Mouse (Mus musculus) CH12.LX (cell line): ENCODE results near the gene Cyp4a14. TPM values are rescaled to one million over a fixed set of nuclear protein-coding genes. Genes with fewer than 3 reads are reported as not detected.
"Not testable (repeated sequence)": the region's sequence is repeated elsewhere in the genome, so short reads cannot be mapped to it uniquely, and the experiment has no call there.

Experiments
- DNase-seq: peaks from one replicate; pipeline ENCODE4 v3.0.0-alpha.2; 2013; ENCODE audit errors: extremely low read depth
- H3K27ac ChIP-seq: 2 replicates; pipeline ENCODE4 v1.5.1; 2012; ENCODE audit warnings: low read depth, mild to moderate bottlenecking, control low read depth, moderate library complexity; ENCODE audit not compliant: insufficient read depth
- H3K27me3 ChIP-seq: replicated peaks from 2 replicates; pipeline ENCODE3; 2012; ENCODE audit warnings: inconsistent platforms
- H3K36me3 ChIP-seq, 2 experiments: replicated peaks in 1 of 2; 2 replicates each; pipeline versions ENCODE3 to v1.6.1; 2012; ENCODE audit warnings: inconsistent platforms in 1 of 2, low read length in 1 of 2, mild to moderate bottlenecking in 1 of 2, mixed read lengths in 1 of 2, moderate library complexity in 1 of 2; ENCODE audit not compliant: control insufficient read depth in 1 of 2, insufficient read depth in 1 of 2
- H3K4me1 ChIP-seq, 2 experiments: 2 replicates each; pipeline ENCODE4 v1.6.1; 2012; ENCODE audit warnings: inconsistent platforms in 1 of 2, moderate library complexity in 1 of 2; ENCODE audit not compliant: insufficient read depth in 2 of 2, control insufficient read depth in 1 of 2
- H3K4me2 ChIP-seq: 2 replicates; pipeline ENCODE4 v1.6.1; 2012; ENCODE audit warnings: low read depth, mild to moderate bottlenecking, control low read depth; ENCODE audit not compliant: poor library complexity, insufficient read depth, severe bottlenecking
- H3K4me3 ChIP-seq, 3 experiments: fragments of 150-350 bp in 1 of 3; sonication (generic) in 1 of 3; replicated peaks in 1 of 3; 2 replicates each; pipeline versions ENCODE3 to v1.5.1; 2011 to 2012; ENCODE audit warnings: low read depth in 2 of 3, low read length in 2 of 3, mild to moderate bottlenecking in 2 of 3, moderate library complexity in 2 of 3, control low read depth in 1 of 3, improper control_type of control experiment in 1 of 3, inconsistent platforms in 1 of 3, mixed read lengths in 1 of 3; ENCODE audit not compliant: poor library complexity in 1 of 3
- H3K79me2 ChIP-seq: replicated peaks from 2 replicates; pipeline ENCODE4 v1.6.1; 2012; ENCODE audit warnings: mild to moderate bottlenecking, moderate library complexity; ENCODE audit not compliant: control insufficient read depth, poor library complexity, insufficient read depth, severe bottlenecking; ENCODE audit errors: extremely low read depth
- H3K9ac ChIP-seq: 2 replicates; pipeline ENCODE4 v1.6.1; 2012; ENCODE audit warnings: low read depth, mild to moderate bottlenecking, control low read depth, moderate library complexity; ENCODE audit not compliant: insufficient read depth
- H3K9me3 ChIP-seq: replicated peaks from 2 replicates; pipeline ENCODE3; 2012; ENCODE audit warnings: low read length, inconsistent platforms, mixed read lengths
- CTCF ChIP-seq, 2 experiments: IDR thresholded peaks in 1 of 2; conservative IDR thresholded peaks in 1 of 2; 2 replicates each; pipeline ENCODE4 v1.5.1; 2011 to 2012; ENCODE audit warnings: low read depth in 2 of 2, low read length in 2 of 2, improper control_type of control experiment in 1 of 2, inconsistent platforms in 1 of 2, mild to moderate bottlenecking in 1 of 2, moderate library complexity in 1 of 2
- MAZ ChIP-seq: IDR thresholded peaks from 2 replicates; pipeline ENCODE4 v1.6.1; 2012; ENCODE audit warnings: low read depth, mild to moderate bottlenecking, inconsistent platforms, low read length, improper control_type of control experiment, moderate library complexity
- MYC ChIP-seq: IDR thresholded peaks from 2 replicates; pipeline ENCODE4 v1.6.1; 2011; ENCODE audit warnings: low read depth, mild to moderate bottlenecking, improper control_type of control experiment, low read length
- NELFE ChIP-seq: IDR thresholded peaks from 2 replicates; pipeline ENCODE4 v1.6.1; 2011; ENCODE audit warnings: low read depth, low read length, improper control_type of control experiment
- PAX5 ChIP-seq: IDR thresholded peaks from 2 replicates; pipeline ENCODE4 v1.6.1; 2012; ENCODE audit warnings: low read length, inconsistent platforms, mixed read lengths
- POLR2A ChIP-seq: IDR thresholded peaks from 2 replicates; pipeline ENCODE4 v1.6.1; 2011; ENCODE audit warnings: low read depth, mild to moderate bottlenecking, improper control_type of control experiment, low read length
- SMC3 ChIP-seq: IDR thresholded peaks from 2 replicates; pipeline ENCODE4 v1.6.1; 2011; ENCODE audit warnings: low read depth, low read length, improper control_type of control experiment
- TBP ChIP-seq: conservative IDR thresholded peaks from 2 replicates; pipeline ENCODE4 v1.6.1; 2011; ENCODE audit warnings: low read depth, low read length, improper control_type of control experiment
- UBTF ChIP-seq: IDR thresholded peaks from 2 replicates; pipeline ENCODE4 v1.6.1; 2012; ENCODE audit warnings: low read depth, mild to moderate bottlenecking, inconsistent platforms, low read length, improper control_type of control experiment, moderate library complexity
- dilution Hi-C: fragments of 300-500 bp; cut with MboI; formaldehyde crosslinking; loops from 2 replicates; pipeline ENCODE4 v1.14.3; 2020; ENCODE audit warnings: low sequenced_read_pairs; ENCODE audit not compliant: extremely low pct_unique_long_range_greater_than_20kb, extremely low pct_ligation_motif_present
- in situ Hi-C: fragments of 300-500 bp; cut with MboI; formaldehyde crosslinking; loops from 3 replicates; pipeline ENCODE4 v1.14.3; 2019; ENCODE audit warnings: low sequenced_read_pairs, low pct_ligation_motif_present, low pct_unique_long_range_greater_than_20kb, mixed read lengths
- polyA plus RNA-seq: library from polyadenylated mRNA; unstranded; fragments of >175 nt; gene quantifications from 2 replicates; pipeline ENCODE4 v1.2.1, GENCODE M21; 2012; ENCODE audit warnings: low read depth; ENCODE audit not compliant: insufficient read length
- total RNA-seq, 2 experiments: library from RNA; depleted of rRNA; stranded (reverse); fragments of 300-350 nt in 1 of 2; fragments of >200 nt in 1 of 2; gene quantifications; 2 replicates each; pipeline ENCODE4 v1.2.3; 2012 to 2014

The Cyp4a14 gene
- total and polyA plus RNA-seq, 3 experiments = not detected

DNA sequence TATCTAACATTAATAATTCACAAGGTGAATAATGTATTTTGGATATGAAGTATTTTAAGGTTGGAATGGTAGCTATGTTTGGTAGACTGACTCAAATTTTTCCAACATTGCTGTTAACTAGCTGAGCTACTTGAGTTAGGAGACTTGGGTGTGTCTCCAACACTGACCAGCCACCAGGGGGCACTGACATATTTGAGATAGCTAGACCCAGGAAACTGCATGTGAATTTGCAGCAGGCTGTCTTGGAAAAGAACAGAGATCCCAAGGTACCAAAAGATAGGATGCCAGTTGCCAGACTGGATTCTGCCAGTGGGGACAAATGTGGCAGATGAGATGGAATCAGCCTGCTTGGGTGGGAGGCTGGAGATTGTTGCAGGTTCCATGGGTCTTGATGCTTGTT, 19.9 kb downstream of the Cyp4a14 start:
- DNase-seq, H3K36me3 ChIP-seq, H3K27ac ChIP-seq, H3K79me2 ChIP-seq, H3K9me3 ChIP-seq: not testable (repeated sequence)
- in situ Hi-C loops = loop anchor here (25.0 kb wide), 1 partner anchor 236 kb away; no protein-coding TSS in a partner anchor
- peaks cover 17% of the 10 kb centered on the region for H3K27me3 ChIP-seq
- TF ChIP-seq SMC3 = 0 out of 2 replicates have a peak, but pooled peaks have one; percentile 2
- TF ChIP-seq CTCF (conservative IDR thresholded peaks at IDR 0.05 in 1 of 2, IDR thresholded peaks at IDR 0.05 in 1 of 2; ENCODE audit: low read depth in 2 of 2, low read length in 2 of 2) = peak in 1 of 2 experiments; percentile 43; a peak in 2 of 4 replicates
- TF ChIP-seq, all 38 proteins: peak for 2; not testable (repeated sequence) for 36
- dilution Hi-C loops, H3K4me2 ChIP-seq, H3K4me1 ChIP-seq, H3K9ac ChIP-seq, H3K4me3 ChIP-seq: not testable (repeated sequence)

DNA sequence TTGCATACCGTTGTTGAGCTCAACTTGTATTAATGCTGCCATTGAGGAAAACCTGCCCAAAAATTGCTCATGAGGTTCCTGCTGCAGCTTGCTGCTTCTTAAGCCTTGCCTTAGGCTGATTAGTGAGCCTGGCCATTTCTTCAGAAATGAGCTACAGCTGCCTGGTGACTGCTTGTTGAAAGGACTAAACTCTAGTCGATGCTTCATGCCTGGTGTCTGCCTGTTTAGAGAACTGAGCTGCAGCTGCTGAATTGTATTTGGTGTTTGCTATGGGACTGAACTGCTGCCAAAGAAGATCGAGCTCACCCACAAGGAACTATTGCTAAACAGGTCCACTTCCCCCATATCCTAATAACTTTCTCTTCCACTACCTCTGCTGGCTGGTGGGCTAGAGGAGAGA, 22.4 kb downstream of the Cyp4a14 start:
- H3K4me3 ChIP-seq, H3K4me2 ChIP-seq, dilution Hi-C loops, H3K27ac ChIP-seq, H3K9ac ChIP-seq, H3K9me3 ChIP-seq, H3K4me1 ChIP-seq, H3K79me2 ChIP-seq, DNase-seq, H3K27me3 ChIP-seq, H3K36me3 ChIP-seq, in situ Hi-C loops: not testable (repeated sequence)

DNA sequence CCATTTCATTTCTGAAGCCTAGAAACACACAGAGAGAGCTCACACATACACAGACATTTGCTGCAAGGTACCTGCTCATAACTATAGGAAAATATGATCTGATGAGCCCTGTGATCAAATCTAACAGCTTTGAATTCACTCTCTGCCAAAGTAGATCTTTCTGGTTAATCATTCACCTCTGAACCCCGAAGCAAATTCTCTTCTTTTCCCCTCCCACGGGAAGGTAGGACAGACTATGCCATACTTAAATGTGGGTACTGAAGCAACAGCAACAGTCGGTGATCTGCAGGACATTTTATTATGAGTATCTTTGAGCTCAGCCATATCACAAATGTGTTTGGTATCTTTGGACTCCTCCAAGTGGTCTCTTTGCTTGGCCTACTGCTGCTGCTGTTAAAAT, 43.6 kb downstream of the Cyp4a14 start, which contains the start of gene Cyp4a30b:
TSS of gene Cyp4a30b (plus strand) at position 301 of the 400 bp plus-strand sequence.
- Histone ChIP-seq H3K27ac (no peak within 1 kb of the TSS), H3K79me2 (no peaks in the 10 kb centered on the region), H3K4me1 (peaks cover 0 to 4% of the 10 kb centered on the region in 2 experiments; a peak in 1 of 4 replicates), H3K27me3 (peaks cover 40% of the 10 kb centered on the region), H3K9me3 (no peaks in the 10 kb centered on the region), H3K36me3 (no peaks in the 10 kb centered on the region), H3K4me2 (peak within 1 kb of the TSS; percentile 12; the same call in 1 of the 2 replicates), H3K9ac (no peak within 1 kb of the TSS), H3K4me3 (no peak within 1 kb of the TSS)
- TF ChIP-seq MYC (no peak), PAX5 (no peak), NELFE (no peak), UBTF (no peak), MAZ (no peak), TBP (no peak), POLR2A (no peak)
- in situ Hi-C loops (no loop called here), dilution Hi-C loops (no loop called here)
- no peak for DNase-seq
